ENCODE assay signal across 11 mouse cellular contexts in genomic region chr4:140649731-140650130, GRCm38 (mm10). TPM values are rescaled to one million over a fixed set of nuclear protein-coding genes. Genes with fewer than 3 reads are reported as not detected.
DNase-seq lines count a peak whose midpoint lies in the region; ATAC-seq and TF ChIP-seq lines count a peak whose summit lies in the region.
"Had no signal": no experiment of that assay in that cellular context is flagged by ENCODE, and none has a peak within 500 bp of the region (broad histone marks: within the 10 kb centered on the region; RNA-seq: fewer than 3 reads in every experiment).

No protein-coding gene starts in this region.

- H3K27me3 ChIP-seq in forebrain, embryonic 10.5 days (ENCODE audit: poor library complexity, severe bottlenecking): peaks cover 12% of the 10 kb centered on the region; the same call in 1 of the 2 replicates
- no peaks in the 10 kb centered on the region for H3K27me3 ChIP-seq in forebrain, embryonic 16.5 days (replicated peaks; ENCODE audit: control insufficient read depth, insufficient read depth, low read length)
- H3K27me3 ChIP-seq in lung, embryonic 14.5 days (ENCODE audit: insufficient read depth, low read length): no peaks in the 10 kb centered on the region
- H3K27me3 ChIP-seq in limb, embryonic 13.5 days: no peaks in the 10 kb centered on the region
- H3K27me3 ChIP-seq in small intestine, adult 2 months (ENCODE audit: control insufficient read depth, insufficient read depth, low read length): peaks cover 33% of the 10 kb centered on the region
- H3K27me3 ChIP-seq: embryonic facial prominence, embryonic 13.5 days had no signal

- no peak overlapping the region; the same call in 1 of the 2 replicates for H3K9ac ChIP-seq in forebrain, embryonic 16.5 days (replicated peaks; ENCODE audit: low read depth, low read length)
- H3K9ac ChIP-seq in lung, embryonic 14.5 days: no peak overlapping the region
- H3K9ac ChIP-seq in limb, embryonic 13.5 days: no peak overlapping the region

- peaks cover 19% of the 10 kb centered on the region for H3K36me3 ChIP-seq in forebrain, embryonic 10.5 days (replicated peaks)
- H3K36me3 ChIP-seq in forebrain, embryonic 16.5 days (ENCODE audit: control insufficient read depth, insufficient read depth): no peaks in the 10 kb centered on the region
- peaks cover 9% of the 10 kb centered on the region; the same call in 1 of the 2 replicates for H3K36me3 ChIP-seq in lung, embryonic 14.5 days (ENCODE audit: insufficient read depth)
- peaks cover 12% of the 10 kb centered on the region for H3K36me3 ChIP-seq in limb, embryonic 13.5 days
- H3K36me3 ChIP-seq in small intestine, adult 2 months (ENCODE audit: control insufficient read depth, insufficient read depth, low read length): no peaks in the 10 kb centered on the region
- H3K36me3 ChIP-seq: embryonic facial prominence, embryonic 13.5 days had no signal

- WGBS in forebrain, embryonic 10.5 days: 68% methylated on average over 1 of the region's 1 CpGs
- WGBS in forebrain, embryonic 16.5 days: 44% methylated on average over 1 of the region's 1 CpGs
- WGBS in lung, embryonic 14.5 days: 48% methylated on average over 1 of the region's 1 CpGs
- 75% methylated on average over 1 of the region's 1 CpGs for WGBS in limb, embryonic 13.5 days
- WGBS in small intestine, adult 2 months: 47% methylated on average over 1 of the region's 1 CpGs

- no peak for DNase-seq in forebrain, embryonic 10.5 days (ENCODE audit: extremely low spot score, low spot score)
- no peak for DNase-seq in lung, embryonic 14.5 days
- no peak for DNase-seq in lung, postnatal 10 days
- no peak for DNase-seq in Muller cell, postnatal 12 days (ENCODE audit: inconsistent ontology term)
- no peak for DNase-seq in cerebellum, postnatal 25 days
- DNase-seq: cerebellum, adult 18-20 months; kidney, adult 9 months had no signal

- TF ChIP-seq CTCF in lung, embryonic 14.5 days (IDR thresholded peaks at IDR 0.05; ENCODE audit: low read depth): no peak
- no peak for TF ChIP-seq CTCF in small intestine, adult 2 months (IDR thresholded peaks at IDR 0.05; ENCODE audit: extremely low read depth, insufficient read length, insufficient replicate concordance, low read depth, low read length)

- H3K4me2 ChIP-seq in forebrain, embryonic 16.5 days (ENCODE audit: low read length): no peak overlapping the region
- H3K4me2 ChIP-seq in lung, embryonic 14.5 days: peak overlapping the region; percentile 84; the same call in 1 of the 2 replicates
- H3K4me2 ChIP-seq in limb, embryonic 13.5 days (replicated peaks): peak overlapping the region; percentile 67

- H3K9me3 ChIP-seq in forebrain, embryonic 10.5 days: no peaks in the 10 kb centered on the region
- H3K9me3 ChIP-seq in forebrain, embryonic 16.5 days (ENCODE audit: control insufficient read depth, low read length): no peaks in the 10 kb centered on the region
- no peaks in the 10 kb centered on the region for H3K9me3 ChIP-seq in lung, embryonic 14.5 days (ENCODE audit: low read depth, low read length)
- H3K9me3 ChIP-seq in limb, embryonic 13.5 days: no peaks in the 10 kb centered on the region
- H3K9me3 ChIP-seq: embryonic facial prominence, embryonic 13.5 days had no signal

- no peak for TF ChIP-seq POLR2A in small intestine, adult 2 months (IDR thresholded peaks at IDR 0.05; ENCODE audit: low read depth, low read length)

- H3K4me3 ChIP-seq in forebrain, embryonic 10.5 days: peak overlapping the region; percentile 83; the same call in 1 of the 2 replicates
- no peak overlapping the region for H3K4me3 ChIP-seq in forebrain, embryonic 16.5 days (replicated peaks; ENCODE audit: low read length)
- H3K4me3 ChIP-seq in lung, embryonic 14.5 days (ENCODE audit: low read depth, low read length): no peak overlapping the region
- no peak overlapping the region for H3K4me3 ChIP-seq in limb, embryonic 13.5 days
- H3K4me3 ChIP-seq in small intestine, adult 2 months (ENCODE audit: low read depth, low read length): no peak overlapping the region

- peak overlapping the region; percentile 99; the same call in 1 of the 2 replicates for H3K27ac ChIP-seq in forebrain, embryonic 10.5 days
- H3K27ac ChIP-seq in forebrain, embryonic 16.5 days (ENCODE audit: low read length): no peak overlapping the region
- H3K27ac ChIP-seq in lung, embryonic 14.5 days (ENCODE audit: low read depth): no peak overlapping the region; the same call in 1 of the 2 replicates
- H3K27ac ChIP-seq in limb, embryonic 13.5 days: no peak overlapping the region
- H3K27ac ChIP-seq in small intestine, adult 2 months (ENCODE audit: insufficient read depth, low read depth, low read length): 0 out of 2 replicates have a peak overlapping the region, but pooled peaks have one; percentile 21

- no peak for ATAC-seq in forebrain, embryonic 16.5 days
- ATAC-seq in lung, embryonic 14.5 days (ENCODE audit: insufficient read depth): no peak
- ATAC-seq in limb, embryonic 13.5 days (ENCODE audit: low FRiP score, low read depth): no peak

- H3K4me1 ChIP-seq in forebrain, embryonic 10.5 days: peaks cover 59% of the 10 kb centered on the region
- H3K4me1 ChIP-seq in forebrain, embryonic 16.5 days (replicated peaks; ENCODE audit: control insufficient read depth, insufficient read depth, low read length): peaks cover 41% of the 10 kb centered on the region
- peaks cover 4% of the 10 kb centered on the region; the same call in 1 of the 2 replicates for H3K4me1 ChIP-seq in lung, embryonic 14.5 days (ENCODE audit: insufficient read depth)
- H3K4me1 ChIP-seq in limb, embryonic 13.5 days: peaks cover 42% of the 10 kb centered on the region
- peaks cover 8% of the 10 kb centered on the region for H3K4me1 ChIP-seq in small intestine, adult 2 months (ENCODE audit: control insufficient read depth, insufficient read depth, insufficient read length, low read length)

RNA-seq across cellular contexts. Expression of gene Arhgef10l, which starts 16.1 kb away (rescaled TPM):
- polyA plus RNA-seq in forebrain, embryonic 10.5 days (2016; fragmentation: Nextera tagmentation; extraction: Ambion mirVana): 22.1 and 23.0 TPM in 2 replicates
- polyA plus RNA-seq in forebrain, embryonic 16.5 days (2015; fragmentation: Nextera tagmentation; extraction: Ambion mirVana): 20.5 and 23.0 TPM in 2 replicates
- polyA plus RNA-seq in lung, embryonic 14.5 days (2014; fragmentation: Nextera tagmentation; extraction: Ambion mirVana): 13.5 and 16.1 TPM in 2 replicates
- polyA plus RNA-seq in limb, embryonic 13.5 days (2015; fragmentation: Nextera tagmentation; extraction: Ambion mirVana): 14.9 TPM in 2 replicates
- 10.4 and 14.2 TPM in 2 replicates for polyA plus RNA-seq in small intestine, adult 2 months (2012; rRNA removed)

RNA-seq across cellular contexts. Expression of gene Rcc2, which starts 50.6 kb away (rescaled TPM):
- polyA plus RNA-seq in forebrain, embryonic 10.5 days (2016; fragmentation: Nextera tagmentation; extraction: Ambion mirVana): 40.8 and 44.7 TPM in 2 replicates
- 19.1 and 20.1 TPM in 2 replicates for polyA plus RNA-seq in forebrain, embryonic 16.5 days (2015; fragmentation: Nextera tagmentation; extraction: Ambion mirVana)
- 54.9 and 62.8 TPM in 2 replicates for polyA plus RNA-seq in lung, embryonic 14.5 days (2014; fragmentation: Nextera tagmentation; extraction: Ambion mirVana)
- polyA plus RNA-seq in limb, embryonic 13.5 days (2015; fragmentation: Nextera tagmentation; extraction: Ambion mirVana): 32.8 and 41.5 TPM in 2 replicates
- polyA plus RNA-seq in small intestine, adult 2 months (2012; rRNA removed): 23.1 and 42.9 TPM in 2 replicates

Comparison
In these comparisons a context has a peak if more than half of its experiments do, and no peak if none do; other contexts are left out.
1. H3K27ac ChIP-seq: peak in forebrain, embryonic 10.5 days (single experiment) and small intestine, adult 2 months (single experiment); none in forebrain, embryonic 16.5 days (single experiment), lung, embryonic 14.5 days (single experiment) and limb, embryonic 13.5 days (single experiment).